Mouse (Mus musculus): ENCODE results near the gene Grasp. TPM values are rescaled to one million over a fixed set of nuclear protein-coding genes. Genes with fewer than 3 reads are reported as not detected.

The Grasp gene
- total RNA-seq, 2 experiments from 2014 or later: 12.9 to 14.0 TPM

DNA sequence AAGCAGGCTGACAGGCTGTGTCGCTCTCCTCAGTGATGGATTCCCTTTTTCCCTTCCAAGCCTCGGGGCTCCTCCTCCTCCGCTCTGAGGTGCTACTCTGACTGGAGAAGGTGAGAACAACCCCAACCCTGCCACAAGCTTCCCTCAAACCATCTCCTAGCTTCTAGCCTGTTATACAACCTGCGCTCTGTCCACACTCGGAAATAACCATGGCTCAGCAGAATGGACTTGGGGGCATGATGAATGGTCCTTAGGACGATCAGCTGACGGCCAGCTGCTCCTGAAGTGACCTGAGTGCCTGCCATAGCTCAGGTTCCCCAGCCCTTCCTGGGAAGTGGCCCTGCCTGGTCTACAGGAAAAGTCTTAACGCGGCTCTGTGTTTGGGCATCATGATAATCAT, 17.9 kb downstream of the Grasp start:
- DNase-seq: no peak
- intact Hi-C loops (cut with DNase I): loop anchor here (2.0 kb wide), 1 partner anchor 25 kb away; no protein-coding TSS in a partner anchor

DNA sequence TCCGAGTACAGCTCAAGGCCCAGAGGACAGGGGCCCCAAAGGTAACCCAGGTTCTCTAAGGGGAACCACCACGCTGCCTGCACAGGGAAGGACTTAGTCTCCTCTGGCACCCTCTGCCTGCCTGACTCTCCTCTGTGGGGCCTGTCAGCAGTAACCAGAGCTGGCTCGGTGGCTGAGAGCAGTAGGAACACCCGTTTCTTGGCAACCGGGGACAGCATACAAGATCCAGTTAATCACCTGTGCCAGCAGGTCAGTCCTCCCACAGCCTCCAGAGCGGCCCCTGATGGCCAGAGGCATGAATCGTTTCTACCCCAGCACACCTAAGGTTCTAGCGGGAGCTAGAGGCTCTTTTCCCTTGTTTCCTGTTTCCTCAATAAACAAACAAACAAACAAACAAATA, 18.7 kb downstream of the Grasp start:
- intact Hi-C loops (cut with DNase I): no loop called here
- DNase-seq: peak; percentile 64 to 78

DNA sequence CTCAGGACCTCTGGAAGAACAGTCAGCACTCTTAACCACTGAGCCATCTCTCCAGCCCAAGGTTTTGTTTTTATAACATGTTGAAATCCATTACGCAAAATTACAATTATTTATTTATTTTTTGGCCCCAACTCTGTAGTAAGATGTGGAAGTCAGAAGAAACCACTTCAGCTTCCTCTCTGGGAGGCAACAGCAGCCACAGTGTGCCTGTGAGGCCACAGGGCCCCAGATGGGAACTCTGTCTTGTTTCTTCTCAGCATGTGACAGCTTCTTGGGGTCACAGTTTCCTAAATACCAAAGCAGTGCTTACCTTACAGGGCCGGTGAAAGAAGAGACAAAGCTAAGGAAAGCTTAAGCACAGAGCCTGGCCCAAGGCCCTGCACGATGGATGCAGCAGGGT, 20.0 kb downstream of the Grasp start:
- no peak for DNase-seq
- intact Hi-C loops (cut with DNase I): no loop called here

DNA sequence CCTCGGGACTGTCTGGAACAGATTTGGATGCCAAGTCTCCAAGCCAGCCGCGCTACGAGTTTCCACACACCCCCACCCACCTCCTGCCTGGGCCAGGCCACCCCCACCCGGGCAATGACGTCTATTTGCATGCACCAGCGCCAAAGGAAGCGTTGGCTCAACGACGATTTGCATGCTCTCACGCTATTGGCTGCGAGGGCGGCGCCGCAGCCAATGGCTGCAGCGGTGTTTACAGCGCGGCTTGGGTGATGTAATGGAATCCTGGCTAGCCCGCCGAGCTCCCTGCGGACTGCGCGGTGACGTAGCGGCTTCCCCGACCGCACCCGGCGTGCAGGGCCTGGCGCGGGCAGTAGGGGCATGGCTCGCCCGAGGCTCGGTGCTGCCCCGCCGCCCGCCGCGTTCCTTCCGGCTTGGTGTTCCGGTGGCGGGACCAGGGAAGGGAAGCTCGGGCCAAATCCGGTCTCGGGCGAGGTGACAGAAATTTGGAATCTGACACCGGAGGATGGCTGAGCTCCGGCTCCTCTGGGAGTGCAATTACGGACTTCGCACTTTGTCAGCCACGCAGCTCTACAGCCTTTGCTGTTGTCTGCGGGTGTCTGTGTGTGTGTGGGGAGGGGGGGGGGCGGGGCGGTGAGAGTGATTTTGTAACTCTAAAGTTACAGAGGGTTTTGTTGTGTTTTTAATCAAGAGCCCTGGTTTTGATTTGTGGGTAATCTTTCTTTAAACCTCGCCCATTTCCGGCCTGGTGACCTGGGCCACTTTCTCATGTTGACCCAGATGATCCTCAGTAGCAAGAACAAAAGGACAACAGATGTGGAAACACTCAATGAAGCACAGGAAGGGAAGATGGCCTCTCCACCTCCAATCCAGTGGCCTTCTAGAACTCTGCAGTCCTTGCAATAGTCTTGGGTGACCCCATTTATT, 22.5 kb downstream of the Grasp start:
- DNase-seq: peak; percentile 95 to 96
- intact Hi-C loops (cut with DNase I): no loop called here

DNA sequence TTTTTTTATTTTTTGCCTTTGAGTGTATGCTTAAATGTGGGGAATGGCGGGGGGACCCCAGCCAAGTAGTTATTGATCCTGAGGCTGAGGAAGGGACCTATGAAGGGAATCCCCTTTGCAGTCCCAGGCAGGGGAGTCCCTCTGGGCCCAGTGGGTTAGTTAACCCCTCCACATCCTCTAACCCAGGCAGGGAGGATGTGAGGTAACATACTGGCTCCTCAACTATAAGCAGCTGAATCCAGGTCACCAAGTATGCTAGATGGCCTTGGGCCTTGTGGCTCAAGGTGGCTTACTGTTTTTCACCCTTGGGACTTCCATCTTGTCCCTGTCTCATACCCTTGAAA, 23.1 kb downstream of the Grasp start:
- no peak for DNase-seq
- intact Hi-C loops (cut with DNase I): no loop called here

DNA sequence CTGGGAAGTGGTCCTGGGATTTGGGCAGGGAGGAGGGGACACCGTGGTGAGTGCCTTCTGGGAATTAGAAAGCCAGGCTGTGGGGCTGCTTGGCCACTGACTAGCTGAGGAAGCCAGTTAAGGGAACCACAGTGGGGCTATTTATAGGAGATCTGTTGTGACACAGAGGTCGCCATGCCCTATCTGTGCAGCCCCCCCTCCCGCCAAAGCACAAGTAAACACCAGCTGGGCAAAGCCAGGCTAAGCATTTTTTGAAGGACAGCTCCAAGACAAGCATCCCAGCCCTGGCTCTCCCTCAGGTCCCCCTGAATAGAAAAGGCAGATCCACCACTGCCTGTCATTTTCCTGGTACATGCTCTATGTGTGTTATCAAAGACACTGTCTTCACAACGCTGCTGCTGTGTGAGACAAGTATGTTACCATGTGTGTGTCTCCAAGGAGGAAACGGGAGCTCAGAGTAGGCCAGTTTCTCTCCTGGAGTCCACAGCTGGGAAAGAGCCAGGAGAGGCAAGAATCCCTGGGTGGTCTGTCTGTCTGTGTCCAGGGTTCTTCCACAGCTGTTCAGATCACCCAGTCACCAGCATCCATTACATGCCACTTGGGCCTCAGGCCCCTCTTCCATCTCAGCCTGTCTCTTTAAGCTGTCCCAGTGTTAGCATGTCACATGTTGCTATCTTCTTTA, 24.2 kb downstream of the Grasp start:
- peak; percentile 37 to 48 for DNase-seq
- intact Hi-C loops (cut with DNase I): no loop called here

DNA sequence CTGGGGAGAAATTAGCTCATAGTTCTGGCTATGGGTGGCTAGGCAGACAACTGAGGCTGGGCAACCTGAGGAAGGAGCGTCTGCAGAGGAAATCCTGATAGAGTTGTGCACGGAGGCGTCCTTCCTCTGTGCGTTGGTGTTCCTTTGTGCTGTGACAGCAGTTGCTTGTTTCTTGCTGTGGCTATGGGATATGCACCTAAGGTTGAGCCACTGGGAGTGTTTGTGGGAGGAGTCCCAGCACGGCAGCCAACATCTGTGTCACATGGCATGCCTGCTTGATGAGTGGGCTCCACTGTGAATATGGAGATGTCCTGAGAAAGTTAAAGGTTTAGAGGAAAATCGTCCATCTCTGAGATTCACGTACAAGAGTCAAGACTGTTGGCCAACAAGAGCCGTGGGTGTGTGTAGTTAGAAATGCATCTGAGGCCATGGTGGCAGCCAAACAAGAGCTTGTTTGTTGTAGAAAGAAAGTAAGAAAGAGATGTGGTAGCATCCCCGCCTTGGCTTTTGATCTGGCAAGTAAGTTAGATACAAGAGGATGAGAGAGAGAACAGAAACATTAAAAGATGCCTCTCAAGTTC, 26.3 kb downstream of the Grasp start:
- intact Hi-C loops (cut with DNase I): no loop called here
- no peak for DNase-seq

DNA sequence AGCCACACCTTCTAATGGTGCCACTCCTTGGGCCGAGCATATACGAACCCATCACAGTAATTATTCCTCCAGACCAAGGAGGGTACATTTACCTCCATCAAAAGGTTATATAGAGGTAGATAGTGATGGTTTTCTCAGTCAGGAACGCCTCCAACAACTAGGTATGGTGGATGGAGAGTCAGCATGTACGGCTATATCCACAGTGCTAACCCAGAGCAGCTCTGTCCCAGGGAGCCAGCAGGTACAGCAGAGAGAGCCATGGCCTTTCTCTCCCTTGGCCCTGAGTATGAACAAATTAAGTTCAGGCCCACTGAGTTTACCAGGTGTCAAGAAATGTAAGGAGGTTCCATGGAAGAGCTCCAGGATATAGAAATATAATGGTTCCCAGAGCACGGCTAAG, 27.9 kb downstream of the Grasp start:
- no peak for DNase-seq
- intact Hi-C loops (cut with DNase I): no loop called here

DNA sequence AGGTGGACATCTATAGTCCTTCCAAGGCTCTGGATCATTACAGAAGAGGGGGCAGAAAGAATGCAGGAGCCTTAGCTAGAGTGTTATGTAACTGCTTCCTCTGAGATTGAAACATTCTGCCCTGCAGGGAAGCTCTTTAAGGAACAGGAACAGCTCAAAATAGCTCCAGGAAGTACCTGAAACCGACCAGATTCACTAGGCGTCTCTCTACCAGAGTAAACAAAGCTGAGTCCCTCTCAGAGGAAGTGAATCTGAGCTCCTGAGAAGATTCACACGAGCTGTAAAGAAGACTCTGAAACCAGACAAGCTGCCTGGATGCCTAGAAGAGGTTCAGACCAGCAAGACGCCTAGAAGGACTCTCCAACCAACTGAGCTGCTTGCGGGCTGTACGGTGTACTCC, 28.6 kb downstream of the Grasp start:
- intact Hi-C loops (cut with DNase I): no loop called here
- DNase-seq: no peak

DNA sequence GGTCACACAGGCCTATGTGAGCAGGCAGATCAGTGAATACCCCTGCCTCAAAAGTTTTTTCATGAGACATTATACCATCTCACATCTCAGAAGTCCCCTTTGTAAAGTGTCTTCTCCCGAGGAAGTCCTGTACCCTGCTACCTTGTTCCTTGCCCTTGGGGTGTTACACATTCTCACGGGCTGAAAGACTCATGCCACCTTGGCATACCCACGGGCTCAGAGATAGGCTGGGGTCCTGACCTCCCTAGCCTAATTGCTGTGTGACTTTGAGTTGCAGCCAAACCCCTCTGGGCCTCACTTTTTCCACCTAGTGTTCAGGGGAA, 29.5 kb downstream of the Grasp start:
- DNase-seq: no peak
- intact Hi-C loops (cut with DNase I): no loop called here

DNA sequence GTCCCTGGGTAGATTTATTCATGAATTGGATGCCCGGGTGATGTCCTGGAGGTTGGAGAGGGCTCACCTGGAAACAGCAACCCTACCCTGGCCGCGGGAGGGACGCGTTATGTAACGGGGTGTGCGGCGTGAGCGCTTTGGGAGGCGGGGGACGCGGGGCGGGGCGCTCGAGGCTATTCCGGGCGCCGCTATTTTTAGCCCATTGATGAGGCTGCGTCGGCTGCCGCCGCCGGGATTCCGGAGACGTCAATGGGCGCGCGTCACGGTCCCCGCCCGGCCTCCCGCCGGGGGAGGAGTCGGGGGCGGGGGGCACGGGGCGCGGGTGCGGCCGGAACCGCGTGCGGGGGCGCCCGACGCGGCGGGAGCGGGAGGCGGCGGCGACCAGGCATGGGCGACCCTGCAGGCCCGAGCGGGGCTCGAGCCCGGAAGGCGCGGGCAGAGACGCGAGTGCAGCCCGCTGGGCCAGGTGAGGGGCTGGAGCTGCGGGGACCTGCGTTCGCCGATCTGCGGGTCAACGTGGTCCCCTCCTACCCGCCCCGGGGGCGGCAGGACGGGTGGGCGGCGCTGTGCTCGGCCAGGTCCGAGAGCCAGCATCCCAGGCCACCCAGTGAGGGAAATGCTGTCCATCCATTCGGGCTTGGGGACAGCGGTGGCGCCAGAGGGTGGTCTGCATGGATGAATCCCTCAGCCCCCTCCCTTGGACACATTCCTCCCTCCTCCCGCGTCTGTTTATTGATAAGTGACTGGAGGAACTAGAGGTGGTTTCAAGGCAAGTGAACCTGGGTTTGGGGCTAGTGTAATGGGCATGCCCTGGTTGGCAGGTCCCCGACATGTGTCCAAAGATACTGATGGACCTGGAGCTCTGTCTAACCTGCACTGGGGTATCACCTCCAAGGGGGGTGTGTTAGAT, 30.2 kb downstream of the Grasp start, which contains the start of gene Nr4a1:
Gene Nr4a1 (plus strand): TSS at position 384 of the 910 bp plus-strand sequence.
- intact Hi-C loops (cut with DNase I): no loop called here
- DNase-seq: peak; percentile 87 to 88

DNA sequence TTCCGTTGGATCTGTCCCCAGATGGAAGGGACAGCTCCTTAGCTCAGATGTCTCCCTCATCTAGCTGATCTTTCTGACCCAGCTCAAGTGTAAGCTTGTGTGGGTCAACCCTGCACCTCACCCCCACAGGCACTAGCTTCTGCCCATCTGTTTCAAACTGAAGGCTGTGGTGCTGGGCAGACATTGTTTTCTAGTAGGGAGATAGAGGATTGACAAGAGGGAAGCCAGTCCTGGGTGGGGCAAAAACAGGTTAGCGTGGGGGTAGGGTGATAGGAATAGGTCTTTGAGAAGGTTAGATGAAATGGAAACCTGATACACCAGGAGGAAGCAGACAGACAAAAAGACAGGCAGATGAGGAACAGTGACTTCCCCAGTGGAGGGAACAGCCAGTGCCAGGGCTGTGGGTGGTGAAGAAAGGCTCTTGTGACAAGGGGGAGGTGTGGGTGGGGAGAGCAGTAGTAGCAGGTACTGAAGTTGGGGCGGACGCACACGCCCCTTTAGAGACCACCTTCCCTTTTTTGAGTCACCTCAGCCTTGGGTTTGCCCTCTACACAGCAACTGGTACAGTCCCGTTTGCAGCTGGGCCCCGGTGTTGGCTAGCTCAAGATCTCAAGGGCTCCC, 32.0 kb downstream of the Grasp start:
- DNase-seq: no peak

DNA sequence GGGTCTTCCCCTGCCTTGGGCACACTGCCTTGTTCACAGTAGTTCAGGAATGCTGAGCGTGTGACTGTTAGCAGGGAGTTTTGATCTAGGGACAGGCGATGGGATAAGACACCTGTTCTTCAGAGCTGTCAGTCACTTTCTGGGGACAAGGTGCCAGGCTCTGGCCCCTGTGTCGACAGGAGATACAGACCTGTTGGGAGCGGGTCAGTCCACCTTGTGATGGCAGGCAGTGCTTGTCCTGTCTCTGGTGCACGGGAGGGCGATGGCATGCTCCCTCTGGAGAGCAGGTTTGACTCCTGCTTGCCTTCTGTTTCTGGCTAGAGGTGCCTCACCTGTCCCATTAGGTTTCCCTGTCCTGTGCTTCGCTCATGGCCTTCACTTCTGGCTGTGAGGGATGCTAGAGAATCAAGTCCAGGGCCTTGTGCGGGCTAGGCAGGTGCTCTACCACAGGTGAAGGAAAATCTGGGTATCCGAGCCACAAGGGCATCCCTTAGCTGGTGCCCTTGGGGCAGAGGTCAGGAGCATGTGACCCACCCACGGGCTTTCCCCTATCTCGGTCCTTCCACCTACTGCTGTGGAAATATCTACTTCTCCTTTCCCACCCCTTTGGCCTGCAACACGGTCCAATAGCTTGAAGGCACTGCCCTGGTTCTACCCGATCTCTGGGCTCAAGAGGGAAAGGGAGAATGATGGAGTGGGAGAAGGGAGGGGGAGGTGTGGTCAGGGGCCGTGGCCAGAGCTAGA, 32.6 kb downstream of the Grasp start:
- intact Hi-C loops (cut with DNase I): no loop called here

More for the DNA sequence above, 32.0 kb downstream of the Grasp start:
- intact Hi-C loops (cut with DNase I): no loop called here

DNA sequence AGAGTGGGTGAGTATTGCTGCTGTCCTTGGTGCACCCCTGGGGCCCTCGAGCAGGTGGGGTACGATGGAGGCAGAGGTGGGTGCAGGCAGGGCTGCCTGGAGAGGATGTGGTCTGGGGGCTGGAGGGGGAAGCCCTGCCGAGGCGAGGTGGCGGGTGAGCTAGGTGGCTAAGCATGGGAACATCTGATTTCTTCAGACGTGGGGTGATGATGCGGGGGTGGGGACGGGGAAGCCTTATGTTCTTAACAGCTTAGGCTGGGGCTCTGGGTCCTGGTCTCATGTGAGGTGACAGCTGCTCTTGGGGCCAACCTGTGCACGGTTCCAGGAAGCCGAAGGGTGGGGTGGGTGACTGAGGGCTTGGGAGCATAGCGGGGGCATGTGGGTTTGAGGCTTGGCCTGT, 34.4 kb downstream of the Grasp start:
- no peak for DNase-seq
- intact Hi-C loops (cut with DNase I): no loop called here

More for the DNA sequence above, 32.6 kb downstream of the Grasp start:
- no peak for DNase-seq

DNA sequence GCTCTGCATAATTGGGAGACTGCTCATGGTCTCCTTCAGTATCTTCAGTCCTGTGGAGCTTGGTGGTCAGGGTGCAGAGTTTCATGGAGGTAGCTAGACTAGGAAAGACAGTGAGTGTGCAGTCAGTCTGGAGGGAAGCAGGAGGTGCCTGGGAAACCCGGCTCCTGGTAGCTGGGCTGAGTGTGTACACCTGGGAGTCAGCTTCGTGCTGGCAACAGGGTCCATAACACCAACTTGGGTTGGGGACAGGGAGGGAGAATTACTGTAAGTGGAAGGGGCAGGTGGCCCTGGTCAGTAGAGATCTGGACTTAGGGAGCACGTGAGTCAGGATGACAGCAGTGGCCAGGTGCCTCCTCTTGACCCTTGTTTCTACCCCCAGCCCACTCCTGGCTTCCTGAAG, 35.9 kb downstream of the Grasp start:
- intact Hi-C loops (cut with DNase I): no loop called here
- no peak for DNase-seq

DNA sequence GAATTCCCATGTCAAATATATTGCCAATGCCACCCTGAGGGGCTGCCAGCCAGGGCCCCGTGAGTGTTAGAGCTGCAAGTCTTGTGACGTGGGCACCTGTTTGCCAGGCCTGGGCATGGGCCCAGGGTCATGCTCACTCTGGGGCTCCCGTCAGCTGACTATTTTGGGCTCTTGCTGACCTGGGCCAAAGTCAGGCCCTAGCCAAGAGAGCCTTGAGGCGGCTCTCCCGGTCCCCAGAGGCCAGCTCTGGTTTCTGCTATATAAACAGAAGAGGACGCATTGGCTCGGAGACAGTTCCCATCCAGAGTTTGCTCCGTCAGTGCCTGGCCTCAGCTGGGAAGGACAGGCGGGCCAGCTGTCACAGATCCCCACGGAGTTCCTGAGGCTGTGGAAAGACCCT, 36.4 kb downstream of the Grasp start:
- intact Hi-C loops (cut with DNase I): no loop called here

DNA sequence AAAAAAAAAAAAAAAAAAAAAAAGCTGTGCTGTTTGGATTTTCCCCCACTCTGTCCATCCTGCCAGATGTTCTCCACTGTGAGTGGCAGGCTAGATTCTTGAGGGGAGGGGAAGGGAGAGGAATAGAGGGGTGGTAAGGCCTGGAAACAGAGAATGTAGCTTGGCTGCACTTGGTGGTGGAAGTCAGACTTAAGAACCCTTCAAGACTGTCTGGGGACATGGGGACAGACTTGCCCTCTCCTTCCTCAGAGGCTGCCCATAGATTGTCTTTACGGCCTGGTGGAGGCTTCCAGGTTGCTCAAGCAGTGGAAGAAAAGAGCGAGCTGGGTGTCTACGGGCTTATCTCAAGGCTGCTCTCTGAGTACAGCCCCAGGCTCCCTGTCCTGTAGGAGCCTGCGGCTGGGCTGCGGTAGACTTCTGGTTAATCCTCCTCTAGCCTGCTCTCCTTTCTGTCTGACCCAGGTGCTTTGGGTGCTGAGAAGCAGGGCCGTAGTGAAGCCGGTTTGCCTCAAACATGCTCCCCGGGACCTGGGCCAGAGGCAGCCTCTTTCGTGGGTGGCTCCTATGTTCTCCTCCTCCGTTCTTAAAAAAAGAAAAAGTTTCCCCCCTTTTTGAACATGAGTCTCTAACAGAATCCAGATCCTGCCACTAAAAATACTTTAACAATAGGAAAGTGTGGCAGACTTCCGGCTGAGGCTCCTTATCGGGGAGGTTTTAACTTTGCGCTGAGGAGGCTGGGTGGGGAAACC, 37.1 kb downstream of the Grasp start:
- intact Hi-C loops (cut with DNase I): no loop called here
- DNase-seq: peak; percentile 51 to 55

More for the DNA sequence above, 36.4 kb downstream of the Grasp start:
- peak; percentile 83 to 86 for DNase-seq

DNA sequence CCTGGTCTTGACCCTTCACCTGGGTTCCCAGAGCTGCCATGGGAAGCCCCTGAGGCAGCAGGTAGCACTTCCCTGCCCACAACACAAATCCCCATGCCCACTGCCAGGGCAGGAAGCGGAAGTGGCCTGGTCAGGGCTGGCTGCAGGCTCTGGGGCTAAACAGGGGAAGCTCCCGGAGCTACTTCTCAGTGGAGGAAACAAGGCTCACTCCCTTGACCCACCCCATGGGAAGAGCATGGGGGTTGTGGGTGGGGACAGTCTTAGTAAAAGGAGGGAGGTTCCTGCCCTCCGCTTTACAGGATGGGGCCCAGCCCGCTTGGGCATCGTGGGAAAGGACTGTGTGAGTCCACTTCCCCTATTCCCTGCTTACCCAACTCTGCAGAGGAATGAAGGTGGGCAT, 38.5 kb downstream of the Grasp start:
- peak; percentile 37 to 50 for DNase-seq
- intact Hi-C loops (cut with DNase I): no loop called here

All from heart, postnatal 14 days (tissue).